Mouse (Mus musculus) T-cell, adult 2 months (primary cell): ENCODE measurements around the gene Efcab5.
"Not testable (repeated sequence)": the region's sequence is repeated elsewhere in the genome, so short reads cannot be mapped to it uniquely, and the experiment has no call there.

Experiments
- DNase-seq: peaks from one replicate; pipeline ENCODE4 v3.0.0; 2022; ENCODE audit warnings: low spot score

Efcab5 gene

DNA sequence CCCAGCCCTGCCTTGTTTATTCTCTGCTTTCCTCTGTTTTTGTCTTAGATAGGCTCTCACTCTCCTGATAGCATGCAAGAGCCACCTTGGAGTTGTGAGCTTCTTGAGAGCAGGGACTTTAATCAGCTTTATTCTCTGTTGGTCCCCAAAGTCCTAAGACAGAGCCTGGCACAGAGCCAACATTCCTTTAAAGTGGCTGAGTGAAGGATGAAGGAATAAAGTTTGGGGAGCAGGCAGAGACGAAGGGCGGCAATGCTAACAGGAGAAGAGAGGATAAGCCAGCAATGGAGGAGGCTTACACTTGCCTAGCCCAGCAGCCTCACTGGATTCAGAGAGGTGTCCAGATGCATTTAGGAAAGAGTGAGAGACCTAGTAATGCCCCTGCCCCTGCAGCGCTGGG lies 92.2 kb downstream of the Efcab5 start:
- no peak for DNase-seq

DNA sequence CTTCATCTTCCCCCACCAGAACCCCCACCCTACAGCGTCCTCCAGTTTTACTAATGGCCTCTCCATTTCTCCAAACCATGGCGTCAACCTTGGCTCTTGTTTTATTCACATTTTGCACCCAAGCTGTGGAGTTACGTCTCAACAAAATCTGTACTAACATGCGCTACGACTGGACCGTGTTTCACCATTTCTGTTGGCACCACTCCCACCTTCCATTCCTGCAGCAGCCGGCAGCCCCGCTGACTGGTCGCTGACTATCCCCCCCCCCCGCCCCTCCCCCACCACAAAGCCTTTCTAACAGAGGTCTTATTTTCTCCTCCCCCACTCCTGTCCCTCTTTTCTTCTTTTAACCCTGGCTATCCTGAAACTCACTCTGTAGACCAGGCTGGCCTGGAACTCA lies 93.6 kb downstream of the Efcab5 start:
- DNase-seq = no peak

GRCm38 (mm10) chr11:77094136-77094535 lies 94.6 kb downstream of the Efcab5 start:
- DNase-seq = no peak

- DNase-seq = peak; percentile 35
Observed at GRCm38 (mm10) chr11:77093208-77093607, 95.6 kb downstream of the Efcab5 start.

DNA sequence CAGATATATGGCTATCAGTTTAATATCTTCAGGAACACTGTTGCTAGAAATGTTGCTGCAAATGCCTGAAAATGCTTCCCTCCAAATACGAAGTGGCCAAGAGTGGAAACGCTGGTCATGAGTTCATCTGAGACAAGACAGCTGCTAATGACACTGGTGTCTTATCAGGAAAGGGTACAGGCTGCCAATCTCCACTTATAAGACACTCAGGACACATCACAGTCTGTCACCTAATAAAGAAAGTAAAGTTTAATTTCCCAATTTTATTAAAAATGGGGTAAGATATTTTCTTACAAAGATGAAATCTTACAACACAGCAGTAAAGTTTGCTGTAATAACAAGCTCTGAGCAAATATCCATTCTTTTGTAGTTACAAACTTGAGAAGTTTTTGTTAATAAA lies 99.6 kb downstream of the Efcab5 start:
- DNase-seq = no peak

GRCm38 (mm10) chr11:77087004-77087403 lies 101.8 kb downstream of the Efcab5 start:
- no peak for DNase-seq

- DNase-seq = no peak
Observed at GRCm38 (mm10) chr11:77084001-77084682, 104.6 kb downstream of the Efcab5 start.

GRCm38 (mm10) chr11:77079361-77079760 lies 109.4 kb downstream of the Efcab5 start:
- DNase-seq = no peak

- DNase-seq = peak; percentile 93
Observed at GRCm38 (mm10) chr11:77078273-77079134, 110.3 kb downstream of the Efcab5 start, which contains the start of gene Nsrp1. Gene Nsrp1 (minus strand): TSS chr11:77078435.

DNA sequence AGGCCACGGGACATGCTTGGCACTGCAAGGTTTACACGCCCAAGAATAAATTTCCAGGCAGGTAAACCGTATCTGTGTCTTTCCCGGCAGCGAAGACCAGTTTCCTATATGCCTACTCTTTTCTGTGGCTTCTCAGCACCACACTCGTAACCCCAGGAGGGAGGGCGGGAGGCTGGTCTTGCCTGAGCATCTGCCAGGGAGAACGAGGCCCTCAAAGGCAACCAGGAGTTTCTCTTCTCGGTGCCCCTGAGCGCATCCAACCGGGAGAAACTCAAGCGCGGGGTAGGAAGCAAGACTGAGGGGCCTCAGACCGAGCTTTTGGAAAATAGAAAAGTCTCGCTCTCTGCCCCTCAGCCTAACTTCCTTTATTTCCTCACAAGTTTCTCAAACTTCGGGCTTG lies 111.0 kb downstream of the Efcab5 start:
- peak; percentile 34 for DNase-seq

DNA sequence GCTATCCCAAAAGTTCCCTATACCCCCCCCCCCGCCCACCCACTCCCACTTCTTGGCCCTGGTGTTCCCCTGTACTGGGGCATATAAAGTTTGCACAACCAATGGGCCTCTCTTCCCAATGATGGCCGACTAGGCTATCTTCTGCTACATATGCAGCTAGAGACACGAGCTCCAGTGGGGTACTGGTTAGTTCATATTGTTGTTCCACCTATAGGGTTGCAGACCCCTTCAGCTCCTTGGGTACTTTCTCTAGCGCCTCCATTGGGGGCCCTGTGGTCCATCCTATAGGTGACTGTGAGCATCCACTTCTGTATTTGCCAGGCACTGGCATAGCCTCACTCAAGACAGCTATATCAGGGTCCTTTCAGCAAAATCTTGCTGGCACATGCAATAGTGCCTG lies 111.4 kb downstream of the Efcab5 start:
- not testable (repeated sequence) for DNase-seq

GRCm38 (mm10) chr11:77070721-77071120 lies 118.0 kb downstream of the Efcab5 start:
- DNase-seq = peak; percentile 11

DNA sequence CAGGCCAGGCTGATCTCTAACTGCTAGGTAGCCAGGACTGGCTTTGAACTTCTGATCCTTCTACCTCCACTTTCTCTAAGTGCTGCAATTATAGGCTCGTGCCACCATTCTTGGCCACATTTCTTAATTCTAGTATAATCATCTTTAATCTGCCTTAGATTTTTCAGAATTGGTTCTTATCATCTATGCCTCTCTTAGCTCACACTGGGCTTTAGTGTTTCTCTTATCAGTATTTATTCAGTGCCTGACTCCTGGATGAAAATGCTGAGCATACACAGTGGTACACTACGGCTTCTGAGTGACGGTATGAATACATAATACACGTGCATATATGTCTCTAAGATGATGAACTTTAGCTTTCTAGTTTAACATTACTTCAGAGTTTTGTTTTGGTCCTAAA lies 119.9 kb downstream of the Efcab5 start:
- no peak for DNase-seq

GRCm38 (mm10) chr11:77063406-77063805 lies 125.4 kb downstream of the Efcab5 start:
- no peak for DNase-seq

DNA sequence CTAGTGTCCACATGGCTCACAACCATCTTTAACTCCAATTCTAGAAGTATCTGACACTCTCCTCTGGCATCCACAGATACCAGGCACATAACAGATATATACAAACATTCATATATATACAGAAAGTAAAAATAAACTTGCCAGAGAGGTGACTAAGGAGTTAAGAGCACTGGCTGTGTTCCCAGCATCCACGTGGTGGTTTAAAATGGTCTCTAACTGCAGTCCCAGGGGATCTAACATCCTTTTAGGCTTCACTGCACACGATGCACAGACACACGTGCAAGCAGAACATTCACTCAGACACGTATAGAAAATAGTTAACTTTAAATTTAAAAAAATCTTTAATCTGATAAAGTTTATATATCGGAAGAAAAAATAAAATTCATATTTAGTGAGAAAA lies 126.8 kb downstream of the Efcab5 start:
- DNase-seq = no peak

- no peak for DNase-seq
Observed at GRCm38 (mm10) chr11:77042816-77043215, 146.0 kb downstream of the Efcab5 start.

- no peak for DNase-seq
Observed at GRCm38 (mm10) chr11:77041891-77042290, 146.9 kb downstream of the Efcab5 start.
